Mouse (Mus musculus): ENCODE results near the gene Ddx10. TPM values are rescaled to one million over a fixed set of nuclear protein-coding genes. Genes with fewer than 3 reads are reported as not detected.

Ddx10 gene
- polyA plus RNA-seq, 1 experiment = 14.5 TPM

DNA sequence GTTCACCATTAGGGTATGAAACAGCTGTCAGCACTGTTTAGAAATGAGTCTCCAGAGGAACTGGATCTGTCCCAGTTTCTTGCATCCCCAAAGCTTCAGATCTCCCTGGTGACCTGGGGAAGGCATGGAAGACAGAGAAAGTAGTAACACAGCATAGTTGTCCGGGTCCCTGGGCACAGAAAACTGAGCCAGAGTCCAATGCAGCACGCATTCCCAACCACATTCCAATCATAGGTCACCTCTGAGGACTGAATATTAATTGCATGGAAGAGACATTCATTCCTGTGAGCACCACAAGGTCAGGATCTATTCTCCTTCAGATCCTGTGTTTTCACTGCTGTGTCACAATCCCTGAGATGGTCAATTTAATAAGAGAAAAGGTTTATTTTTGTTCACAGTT lies 182.8 kb downstream of the Ddx10 start:
- no peak for TF ChIP-seq POLR2A (IDR thresholded peaks at IDR 0.05; ENCODE audit: borderline replicate concordance, low read depth, low read length)
- Histone ChIP-seq H3K4me3 (ENCODE audit: insufficient read depth, low read length) (no peak overlapping the region), H3K27ac (ENCODE audit: insufficient read depth, low read depth, low read length) (no peak overlapping the region), H3K4me1 (ENCODE audit: control insufficient read depth, insufficient read depth, low read length) (no peaks in the 10 kb centered on the region)

DNA sequence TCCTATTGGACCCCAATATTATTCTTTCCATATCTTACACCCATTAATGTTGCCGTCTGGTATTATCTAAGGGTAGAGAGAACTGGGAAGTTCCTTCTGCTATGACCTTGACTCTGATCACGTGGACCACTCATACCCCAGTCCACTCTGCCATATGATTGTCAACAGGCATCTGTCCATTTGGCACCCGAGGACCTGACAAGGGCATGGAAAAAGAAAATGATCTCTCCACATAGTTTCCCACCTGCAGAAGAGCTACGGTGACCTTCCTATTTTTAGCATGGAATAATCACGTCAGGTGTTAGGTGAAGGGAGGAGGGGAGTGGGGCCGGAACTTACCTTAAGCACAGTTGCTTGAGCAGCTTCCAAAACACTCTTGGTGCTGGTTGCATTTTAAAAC lies 183.3 kb downstream of the Ddx10 start:
- TF ChIP-seq CTCF (IDR thresholded peaks at IDR 0.05; ENCODE audit: low read depth, low read length) = no peak
- TF ChIP-seq POLR2A (IDR thresholded peaks at IDR 0.05; ENCODE audit: borderline replicate concordance, low read depth, low read length) = no peak
- Histone ChIP-seq H3K4me3 (ENCODE audit: insufficient read depth, low read length) (no peak overlapping the region), H3K27ac (ENCODE audit: insufficient read depth, low read depth, low read length) (no peak overlapping the region), H3K4me1 (ENCODE audit: control insufficient read depth, insufficient read depth, low read length) (no peaks in the 10 kb centered on the region)

DNA sequence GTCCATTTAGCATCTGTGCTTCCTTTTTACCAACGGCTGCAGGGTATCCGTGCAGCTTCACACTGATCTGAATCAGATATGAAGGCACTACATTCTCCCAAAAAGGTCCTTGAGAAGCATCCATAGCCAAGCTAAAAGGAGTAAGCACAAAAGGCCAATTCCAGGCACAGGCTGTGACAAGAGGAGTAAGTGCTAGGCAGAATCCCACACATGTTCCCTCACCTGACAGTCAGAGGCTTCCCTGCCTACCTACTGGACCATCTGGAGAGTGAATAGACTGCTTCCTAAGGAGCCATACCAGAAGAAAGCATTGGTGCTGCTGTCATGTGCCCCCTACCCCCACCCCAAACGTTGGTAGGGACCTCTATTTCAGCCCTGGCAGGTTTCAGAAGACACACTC lies 192.5 kb downstream of the Ddx10 start:
- no peak for TF ChIP-seq CTCF (IDR thresholded peaks at IDR 0.05; ENCODE audit: low read depth, low read length)
- no peak overlapping the region for H3K4me3 ChIP-seq (ENCODE audit: insufficient read depth, low read length)
- no peak overlapping the region for H3K27ac ChIP-seq (ENCODE audit: insufficient read depth, low read depth, low read length)

More for the DNA sequence above, 192.5 kb downstream of the Ddx10 start:
- no peaks in the 10 kb centered on the region for H3K4me1 ChIP-seq (ENCODE audit: control insufficient read depth, insufficient read depth, low read length)

Other genes starting within 250 kb of the Ddx10 start
- not detected in 2 replicates for gene Exph5, start 53.6 kb upstream of the Ddx10 start, polyA plus RNA-seq (2012; ENCODE audit: insufficient read depth, insufficient read length, missing spikeins)
- 16.7 and 18.2 TPM in 2 replicates for gene Kdelc2, start 136.0 kb upstream of the Ddx10 start, polyA plus RNA-seq (2012; ENCODE audit: insufficient read depth, insufficient read length, missing spikeins)
- 1.1 TPM in 1 of 2 replicates, not detected in the other for gene 4930550C14Rik, start 154.3 kb upstream of the Ddx10 start, polyA plus RNA-seq (2012; ENCODE audit: insufficient read depth, insufficient read length, missing spikeins)